Mouse (Mus musculus) lung, adult 2 months (tissue): ENCODE data around the gene Irgc1. TPM values are rescaled to one million over a fixed set of nuclear protein-coding genes. Genes with fewer than 3 reads are reported as not detected.

Source experiments
- DNase-seq: peaks from one replicate; pipeline ENCODE4 v3.0.0; 2022
- H3K4me1 ChIP-seq: fragments of 200-500 bp; 2 replicates; pipeline ENCODE4 v1.6.1; 2011; ENCODE audit warnings: low read length; ENCODE audit not compliant: control insufficient read depth, insufficient read depth
- H3K4me3 ChIP-seq: fragments of 200-500 bp; replicated peaks from 2 replicates; pipeline ENCODE3; 2011; ENCODE audit warnings: low read depth, mild to moderate bottlenecking, control low read depth, low read length; ENCODE audit errors: extremely low read depth
- CTCF ChIP-seq: fragments of 200-500 bp; IDR thresholded peaks from 2 replicates; pipeline ENCODE4 v1.5.1; 2011; ENCODE audit warnings: mild to moderate bottlenecking, low read length, control low read depth; ENCODE audit not compliant: insufficient read depth
- POLR2A ChIP-seq: fragments of 200-500 bp; IDR thresholded peaks from 2 replicates; pipeline ENCODE4 v1.6.1; 2011; ENCODE audit warnings: low read depth, mild to moderate bottlenecking, control low read depth, low read length, borderline replicate concordance; ENCODE audit errors: extremely low read depth
- WGBS: fragments of 180-500 bp; shearing (Covaris S2); methylation state at CpG from one replicate; pipeline ENCODE4 v1.1.7; 2018; 5-methylcytosine and 5-hydroxymethylcytosine counted together
- polyA plus RNA-seq: library from polyadenylated mRNA; depleted of rRNA; stranded (reverse); fragments of >200 nt; gene quantifications from 2 replicates; pipeline ENCODE4 v1.2.3, GENCODE M21; 2012

Irgc1 gene
- polyA plus RNA-seq, 1 experiment = 0.69 TPM

GRCm38 (mm10) chr7:24427168-24427567, 24.9 kb downstream of the Irgc1 start:
- 97% methylated on average over 8 of the region's 8 CpGs for WGBS
- no peak for TF ChIP-seq POLR2A
- no peak for TF ChIP-seq CTCF
- Histone ChIP-seq H3K4me3 (no peak overlapping the region), H3K4me1 (no peaks in the 10 kb centered on the region)
- no peak for DNase-seq

GRCm38 (mm10) chr7:24425919-24426318, 26.2 kb downstream of the Irgc1 start:
- no peak overlapping the region for H3K4me3 ChIP-seq
- TF ChIP-seq CTCF = no peak
- no peak for TF ChIP-seq POLR2A
- DNase-seq = no peak
- no peaks in the 10 kb centered on the region for H3K4me1 ChIP-seq
- WGBS = 76% methylated on average over 9 of the region's 9 CpGs

GRCm38 (mm10) chr7:24423956-24424732, 28.0 kb downstream of the Irgc1 start:
- H3K4me1 ChIP-seq = no peaks in the 10 kb centered on the region
- TF ChIP-seq POLR2A (no peak), CTCF (no peak)
- no peak for DNase-seq
- no peak overlapping the region for H3K4me3 ChIP-seq
- WGBS = 67% methylated on average over 12 of the region's 12 CpGs

GRCm38 (mm10) chr7:24423107-24423763, 28.9 kb downstream of the Irgc1 start:
- 79% methylated on average over 15 of the region's 15 CpGs for WGBS
- H3K4me3 ChIP-seq = no peak overlapping the region
- TF ChIP-seq CTCF (no peak), POLR2A (no peak)
- no peak for DNase-seq
- no peaks in the 10 kb centered on the region for H3K4me1 ChIP-seq

GRCm38 (mm10) chr7:24422251-24422650, 29.8 kb downstream of the Irgc1 start:
- no peak for DNase-seq
- Histone ChIP-seq H3K4me3 (no peak overlapping the region), H3K4me1 (no peaks in the 10 kb centered on the region)
- 74% methylated on average over 8 of the region's 8 CpGs for WGBS
- TF ChIP-seq POLR2A = no peak
- no peak for TF ChIP-seq CTCF

- no peaks in the 10 kb centered on the region for H3K4me1 ChIP-seq
- TF ChIP-seq POLR2A (no peak), CTCF (no peak)
- WGBS = 76% methylated on average over 7 of the region's 7 CpGs
- no peak for DNase-seq
- no peak overlapping the region for H3K4me3 ChIP-seq
Measured at GRCm38 (mm10) chr7:24421648-24422047, 30.4 kb downstream of the Irgc1 start.

- WGBS = 90% methylated on average over 8 of the region's 8 CpGs
- no peak for TF ChIP-seq POLR2A
- no peak for TF ChIP-seq CTCF
- no peak overlapping the region for H3K4me3 ChIP-seq
- no peaks in the 10 kb centered on the region for H3K4me1 ChIP-seq
- DNase-seq = no peak
Measured at GRCm38 (mm10) chr7:24419579-24419978, 32.5 kb downstream of the Irgc1 start.

- WGBS = 71% methylated on average over 7 of the region's 7 CpGs
- H3K4me3 ChIP-seq = no peak overlapping the region
- DNase-seq = no peak
- TF ChIP-seq CTCF (no peak), POLR2A (no peak)
- H3K4me1 ChIP-seq = no peaks in the 10 kb centered on the region
Measured at GRCm38 (mm10) chr7:24415261-24415660, 36.8 kb downstream of the Irgc1 start.

GRCm38 (mm10) chr7:24413630-24414029, 38.5 kb downstream of the Irgc1 start:
- TF ChIP-seq CTCF (no peak), POLR2A (no peak)
- no peak for DNase-seq
- Histone ChIP-seq H3K4me3 (no peak overlapping the region), H3K4me1 (no peaks in the 10 kb centered on the region)
- WGBS = 65% methylated on average over 3 of the region's 3 CpGs

GRCm38 (mm10) chr7:24410831-24411230, 41.3 kb downstream of the Irgc1 start:
- 73% methylated on average over 3 of the region's 3 CpGs for WGBS
- no peak for DNase-seq
- Histone ChIP-seq H3K4me3 (no peak overlapping the region), H3K4me1 (no peaks in the 10 kb centered on the region)
- TF ChIP-seq CTCF (no peak), POLR2A (no peak)
